Mouse (Mus musculus) C2C12 (cell line): ENCODE measurements at regions not wholly inside any gene's neighbourhood (a gene's known extent, or its start where the extent isn't known, plus 50 kb on each side); places are given as distances from the start of the nearest gene placed in this dataset.

Experiments used
- CEBPB ChIP-seq: IDR thresholded peaks from one replicate; pipeline ENCODE4 v1.6.1; 2011; ENCODE audit warnings: low read depth, mild to moderate bottlenecking, control low read depth, moderate library complexity
- CTCF ChIP-seq: IDR thresholded peaks from one replicate; pipeline ENCODE4 v1.5.1; 2011; ENCODE audit not compliant: control insufficient read depth, insufficient read depth, insufficient read length
- MAX ChIP-seq: IDR thresholded peaks from one replicate; pipeline ENCODE4 v1.6.1; 2011; ENCODE audit warnings: mild to moderate bottlenecking, control low read depth
- MYOD1 ChIP-seq: IDR thresholded peaks from one replicate; pipeline ENCODE4 v1.6.1; 2011; ENCODE audit warnings: low read depth; ENCODE audit not compliant: control insufficient read depth, insufficient read length
- MYOG ChIP-seq: IDR thresholded peaks from one replicate; pipeline ENCODE4 v1.6.1; 2011; ENCODE audit not compliant: control insufficient read depth, insufficient read length; ENCODE audit errors: extremely low read depth
- USF1 ChIP-seq: IDR thresholded peaks from one replicate; pipeline ENCODE4 v1.6.1; 2011; ENCODE audit warnings: low read depth, mild to moderate bottlenecking, control low read depth, moderate library complexity

DNA sequence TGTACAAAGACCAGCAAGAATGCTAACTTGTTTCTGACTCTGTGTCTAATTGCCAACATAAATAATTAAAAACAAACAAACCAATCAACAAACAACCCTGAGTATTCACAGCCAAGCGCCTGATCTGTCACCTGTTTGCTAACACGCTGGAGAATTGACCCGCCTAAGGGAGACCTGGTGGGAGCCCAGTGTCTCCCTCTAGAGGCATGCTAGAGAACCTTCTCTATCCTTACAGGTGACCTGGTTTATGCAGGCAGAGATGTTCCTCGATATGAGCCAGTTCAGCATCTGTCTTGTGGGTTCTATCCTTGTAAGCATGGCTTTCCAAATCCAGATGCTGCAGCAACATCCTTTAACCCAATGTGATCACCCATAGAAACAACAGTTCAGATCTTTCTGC lies 143.1 kb upstream of the Smarca2 start:
- TF ChIP-seq CTCF = no peak
- TF ChIP-seq MAX = no peak
- TF ChIP-seq USF1 = no peak
- no peak for TF ChIP-seq MYOG
- no peak for TF ChIP-seq CEBPB
- TF ChIP-seq MYOD1 = no peak
